Mouse (Mus musculus) left cerebral cortex, postnatal 4 days (tissue): ENCODE measurements around the gene Rtkn2. TPM values are rescaled to one million over a fixed set of nuclear protein-coding genes. Genes with fewer than 3 reads are reported as not detected.

Experiments used
- DNase-seq: peaks from one replicate; pipeline ENCODE4 v3.0.0-alpha.2; 2022
- intact Hi-C: fragments of 180-260 bp; cut with DNase I; formaldehyde crosslinking; loops from one replicate; pipeline ENCODE4 v1.15.1; 2025
- total RNA-seq, 2 experiments: library from RNA; stranded (reverse); gene quantifications; 2 replicates each; pipeline ENCODE4 v1.2.3; 2021

The Rtkn2 gene
- total RNA-seq, 2 experiments from 2014 or later = 5.8 to 6.0 TPM

GRCm38 (mm10) chr10:67985100-67985499, 5.7 kb downstream of the Rtkn2 start:
- no peak for DNase-seq
- intact Hi-C loops = loop anchor here (2.0 to 10.0 kb wide), 2 partner anchors 112 to 670 kb away; no protein-coding TSS in a partner anchor

GRCm38 (mm10) chr10:67995356-67995755, 16.0 kb downstream of the Rtkn2 start:
- no peak for DNase-seq
- intact Hi-C loops = loop anchor here (5.0 kb wide), 2 partner anchors 133 to 287 kb away; no protein-coding TSS in a partner anchor

- intact Hi-C loops = loop anchor here (5.0 kb wide), 2 partner anchors 134 to 286 kb away; no protein-coding TSS in a partner anchor
- DNase-seq = no peak
These were observed 16.8 kb downstream of the Rtkn2 start for GRCm38 (mm10) chr10:67996171-67996570.

- intact Hi-C loops = loop anchor here (5.0 kb wide), 2 partner anchors 136 to 284 kb away; no protein-coding TSS in a partner anchor
- peak; percentile 91 for DNase-seq
These were observed 18.8 kb downstream of the Rtkn2 start for GRCm38 (mm10) chr10:67998116-67998635.

GRCm38 (mm10) chr10:67999170-67999569, 19.8 kb downstream of the Rtkn2 start:
- DNase-seq = no peak
- intact Hi-C loops = loop anchor here (5.0 kb wide), 2 partner anchors 137 to 283 kb away; no protein-coding TSS in a partner anchor

- intact Hi-C loops = loop anchor here (5.0 kb wide), 1 partner anchor 151 kb away; no protein-coding TSS in a partner anchor
- no peak for DNase-seq
These were observed 22.1 kb downstream of the Rtkn2 start for GRCm38 (mm10) chr10:68001456-68001855.

GRCm38 (mm10) chr10:68003651-68004422, 24.5 kb downstream of the Rtkn2 start:
- no peak for DNase-seq
- intact Hi-C loops = loop anchor here (5.0 kb wide), 1 partner anchor 148 kb away; no protein-coding TSS in a partner anchor

GRCm38 (mm10) chr10:68005404-68005803, 26.0 kb downstream of the Rtkn2 start:
- DNase-seq = no peak
- intact Hi-C loops = no loop called here

- intact Hi-C loops = no loop called here
- no peak for DNase-seq
These were observed 27.1 kb downstream of the Rtkn2 start for GRCm38 (mm10) chr10:68006491-68006890.

GRCm38 (mm10) chr10:68007103-68007502, 27.7 kb downstream of the Rtkn2 start:
- intact Hi-C loops = no loop called here

GRCm38 (mm10) chr10:68008198-68008955, 29.0 kb downstream of the Rtkn2 start:
- DNase-seq = no peak
- intact Hi-C loops = no loop called here

More at GRCm38 (mm10) chr10:68007103-68007502, 27.7 kb downstream of the Rtkn2 start:
- peak; percentile 50 for DNase-seq

GRCm38 (mm10) chr10:68009301-68009700, 29.9 kb downstream of the Rtkn2 start:
- intact Hi-C loops = no loop called here
- DNase-seq = no peak

- intact Hi-C loops = no loop called here
- DNase-seq = no peak
These were observed 30.5 kb downstream of the Rtkn2 start for GRCm38 (mm10) chr10:68009867-68010266.

- no peak for DNase-seq
- intact Hi-C loops = no loop called here
These were observed 33.8 kb downstream of the Rtkn2 start for GRCm38 (mm10) chr10:68013137-68013536.

GRCm38 (mm10) chr10:68020755-68021154, 41.4 kb downstream of the Rtkn2 start:
- no peak for DNase-seq
- intact Hi-C loops = no loop called here

GRCm38 (mm10) chr10:68025660-68026059, 46.3 kb downstream of the Rtkn2 start:
- intact Hi-C loops = no loop called here
- DNase-seq = no peak

- no peak for DNase-seq
- intact Hi-C loops = no loop called here
These were observed 49.1 kb downstream of the Rtkn2 start for GRCm38 (mm10) chr10:68028327-68029080.

- intact Hi-C loops = no loop called here
- no peak for DNase-seq
These were observed 49.8 kb downstream of the Rtkn2 start for GRCm38 (mm10) chr10:68029081-68029626.

GRCm38 (mm10) chr10:68030027-68030426, 50.7 kb downstream of the Rtkn2 start:
- intact Hi-C loops = no loop called here
- DNase-seq = no peak
